18 mouse cellular contexts compared by ENCODE assay signal in genomic region chr5:90233305-90233704, GRCm38 (mm10).
"Had no signal": no experiment of that assay in that cellular context is flagged by ENCODE, and none has a peak within 500 bp of the region (broad histone marks: within the 10 kb centered on the region; RNA-seq: fewer than 3 reads in every experiment).

No protein-coding gene starts in this region.

- ATAC-seq: hindbrain, embryonic 16.5 days; inflammation-experienced regulatory T-cells, adult 6 months; intestine, embryonic 15.5 days; intestine, postnatal 0 days; liver, postnatal 0 days had no signal

- DNase-seq: gastrocnemius, postnatal 14 days; gastrocnemius, postnatal 36 days; heart, adult 18-20 months; heart, postnatal 14 days; heart, postnatal 36 days; kidney, adult 18-20 months; kidney, adult 8-10 months; kidney, postnatal 10 days; kidney, postnatal 25 days; kidney, postnatal 4 days; layer of hippocampus, adult 9-11 months; liver; liver, embryonic 13.5 days; liver, postnatal 0 days had no signal
